Mouse (Mus musculus) heart, adult 2 months (tissue): ENCODE results near the gene Atp2a1. TPM values are rescaled to one million over a fixed set of nuclear protein-coding genes. Genes with fewer than 3 reads are reported as not detected.

Source experiments
- DNase-seq, 2 experiments: peaks; one replicate each; pipeline ENCODE4 v3.0.0; 2021
- H3K27ac ChIP-seq: fragments of 200-600 bp; 2 replicates; pipeline ENCODE4 v1.8.1; 2022
- H3K27me3 ChIP-seq: fragments of 200-500 bp; 2 replicates; pipeline ENCODE4 v1.6.1; 2012; ENCODE audit warnings: mild to moderate bottlenecking, low read length, inconsistent platforms, mixed read lengths; ENCODE audit not compliant: control insufficient read depth, insufficient read depth
- H3K36me3 ChIP-seq: fragments of 200-500 bp; 2 replicates; pipeline ENCODE4 v1.6.1; 2012; ENCODE audit warnings: low read length, inconsistent platforms; ENCODE audit not compliant: control insufficient read depth, insufficient read depth
- H3K4me1 ChIP-seq: fragments of 200-500 bp; 2 replicates; pipeline ENCODE4 v1.6.1; 2011; ENCODE audit warnings: low read length; ENCODE audit not compliant: control insufficient read depth, insufficient read depth
- H3K4me3 ChIP-seq: fragments of 200-600 bp; 2 replicates; pipeline ENCODE4 v1.8.1; 2022
- H3K79me2 ChIP-seq: fragments of 200-500 bp; replicated peaks from 2 replicates; pipeline ENCODE4 v1.6.1; 2012; ENCODE audit warnings: mild to moderate bottlenecking, inconsistent platforms, low read length, moderate library complexity, mixed read lengths; ENCODE audit not compliant: control insufficient read depth, insufficient read depth
- H3K9ac ChIP-seq: fragments of 200-500 bp; 2 replicates; pipeline ENCODE4 v1.6.1; 2012; ENCODE audit warnings: low read depth, mild to moderate bottlenecking, control low read depth, inconsistent platforms, low read length, mixed read lengths
- CTCF ChIP-seq: fragments of 200-600 bp; IDR thresholded peaks from 2 replicates; pipeline ENCODE4 v1.8.1; 2022; ENCODE audit warnings: antibody characterized with exemption, mild to moderate bottlenecking, moderate library complexity
- EP300 ChIP-seq: fragments of 200-500 bp; IDR thresholded peaks from 2 replicates; pipeline ENCODE4 v1.6.1; 2011; ENCODE audit warnings: low read depth, low read length, control low read depth; ENCODE audit not compliant: insufficient read depth
- POLR2A ChIP-seq: fragments of 200-500 bp; IDR thresholded peaks from 2 replicates; pipeline ENCODE4 v1.6.1; 2011; ENCODE audit warnings: mild to moderate bottlenecking, low read depth, low read length, control low read depth; ENCODE audit not compliant: insufficient read depth
- WGBS: fragments of 180-500 bp; shearing (Covaris S2); methylation state at CpG from one replicate; pipeline ENCODE4 v1.1.7; 2018; 5-methylcytosine and 5-hydroxymethylcytosine counted together
- intact Hi-C: fragments of 180-260 bp; cut with DNase I; formaldehyde crosslinking; loops from one replicate; pipeline ENCODE4 v1.15.1; 2025
- polyA plus RNA-seq: library from polyadenylated mRNA; depleted of rRNA; stranded (reverse); fragments of >200 nt; gene quantifications from 2 replicates; pipeline ENCODE4 v1.2.3, GENCODE M21; 2012
- total RNA-seq, 2 experiments: library from RNA; stranded (reverse); gene quantifications; 2 replicates each; pipeline ENCODE4 v1.2.3; 2021

Gene Atp2a1
- total and polyA plus RNA-seq, 3 experiments, result 1.1 to 6.6 (median 1.3) TPM

DNA sequence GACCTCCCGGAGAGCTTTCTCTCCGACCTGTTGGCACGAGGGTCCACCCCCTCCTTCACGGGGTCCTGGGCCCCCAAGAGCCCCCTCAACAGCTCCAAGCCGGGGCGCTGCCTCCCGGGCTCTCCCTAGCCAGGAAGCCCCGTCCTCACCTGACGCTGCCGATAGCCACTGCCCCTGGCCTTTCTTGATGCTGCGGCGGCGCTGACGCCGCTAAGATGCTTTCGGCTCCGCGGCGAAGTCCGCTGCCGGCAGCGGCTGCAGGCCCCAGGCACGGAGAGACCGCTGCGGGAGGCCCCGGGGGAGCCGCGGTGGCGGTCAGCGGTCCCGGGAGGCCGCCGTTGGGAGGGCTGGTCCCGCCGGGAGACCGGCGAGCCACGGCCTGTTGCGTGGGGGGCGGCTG, 39.8 kb upstream of the Atp2a1 start:
- Histone ChIP-seq H3K4me3 (peak overlapping the region; percentile 99), H3K27ac (peak overlapping the region; percentile 98), H3K27me3 (no peaks in the 10 kb centered on the region), H3K4me1 (no peaks in the 10 kb centered on the region), H3K79me2 (no peaks in the 10 kb centered on the region), H3K36me3 (peaks cover 11% of the 10 kb centered on the region), H3K9ac (peak overlapping the region; percentile 96)
- WGBS, result 1% methylated on average over 39 of the region's 40 CpGs
- TF ChIP-seq CTCF (no peak), POLR2A (no peak), EP300 (no peak)
- intact Hi-C loops, result loop anchor here (10.0 kb wide), 1 partner anchor 362 kb away; the partner anchor contains the start of genes Hirip3 and Ino80e
- DNase-seq, result no peak

- 1% methylated on average over 57 of the region's 57 CpGs for whole genome bisulfite sequencing
These were observed 39.3 kb upstream of the Atp2a1 start for GRCm38 (mm10) chr7:126502023-126502741.

DNA sequence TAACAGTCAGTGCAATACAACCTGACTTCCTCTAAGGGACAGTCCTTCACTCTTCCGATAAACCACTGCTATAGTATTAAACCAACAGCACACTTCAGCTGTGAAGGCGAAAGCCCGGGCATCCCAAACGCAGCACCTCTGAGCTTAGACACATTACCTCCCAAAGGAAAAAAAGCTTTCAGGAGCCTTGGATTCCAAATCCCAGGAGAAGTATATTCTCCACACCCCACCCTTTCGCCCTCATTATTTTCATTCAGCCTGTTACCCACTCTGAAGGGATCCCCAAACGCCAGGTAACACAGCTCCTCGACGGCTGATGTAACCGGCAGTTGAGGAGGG, 38.7 kb upstream of the Atp2a1 start:
- Histone ChIP-seq H3K4me1 (no peaks in the 10 kb centered on the region), H3K36me3 (peaks cover 11% of the 10 kb centered on the region), H3K79me2 (no peaks in the 10 kb centered on the region), H3K9ac (peak overlapping the region; percentile 73), H3K27me3 (no peaks in the 10 kb centered on the region), H3K27ac (peak overlapping the region; percentile 98), H3K4me3 (peak overlapping the region; percentile 99)
- DNase-seq, result no peak
- 2% methylated on average over 9 of the region's 9 CpGs for WGBS
- TF ChIP-seq POLR2A (no peak), EP300 (no peak), CTCF (no peak)
- intact Hi-C loops, result loop anchor here (1.0 to 10.0 kb wide), 2 partner anchors 13 to 363 kb away; partner anchors contain the start of genes Hirip3 and Ino80e

More at GRCm38 (mm10) chr7:126502023-126502741, 39.3 kb upstream of the Atp2a1 start:
- H3K27me3 ChIP-seq, result no peaks in the 10 kb centered on the region
- TF ChIP-seq EP300, result no peak
- TF ChIP-seq CTCF, result no peak
- TF ChIP-seq POLR2A, result peak; percentile 61
- H3K27ac ChIP-seq, result peak overlapping the region; percentile 98
- peak overlapping the region; percentile 99 for H3K4me3 ChIP-seq
- no peaks in the 10 kb centered on the region for H3K4me1 ChIP-seq
- intact Hi-C loops, result loop anchor here (10.0 kb wide), 1 partner anchor 363 kb away; the partner anchor contains the start of genes Hirip3 and Ino80e
- H3K79me2 ChIP-seq, result no peaks in the 10 kb centered on the region
- peaks cover 11% of the 10 kb centered on the region for H3K36me3 ChIP-seq
- peak; percentile 93 to 95 for DNase-seq
- H3K9ac ChIP-seq, result peak overlapping the region; percentile 96

GRCm38 (mm10) chr7:126499416-126499815, 36.5 kb upstream of the Atp2a1 start:
- Histone ChIP-seq H3K27me3 (no peaks in the 10 kb centered on the region), H3K9ac (no peak overlapping the region), H3K27ac (no peak overlapping the region), H3K4me3 (no peak overlapping the region), H3K36me3 (peaks cover 11% of the 10 kb centered on the region), H3K4me1 (no peaks in the 10 kb centered on the region), H3K79me2 (no peaks in the 10 kb centered on the region)
- DNase-seq, result no peak
- 86% methylated on average over 7 of the region's 7 CpGs for WGBS
- intact Hi-C loops, result no loop called here
- TF ChIP-seq POLR2A, result no peak
- TF ChIP-seq CTCF, result no peak
- TF ChIP-seq EP300, result no peak

DNA sequence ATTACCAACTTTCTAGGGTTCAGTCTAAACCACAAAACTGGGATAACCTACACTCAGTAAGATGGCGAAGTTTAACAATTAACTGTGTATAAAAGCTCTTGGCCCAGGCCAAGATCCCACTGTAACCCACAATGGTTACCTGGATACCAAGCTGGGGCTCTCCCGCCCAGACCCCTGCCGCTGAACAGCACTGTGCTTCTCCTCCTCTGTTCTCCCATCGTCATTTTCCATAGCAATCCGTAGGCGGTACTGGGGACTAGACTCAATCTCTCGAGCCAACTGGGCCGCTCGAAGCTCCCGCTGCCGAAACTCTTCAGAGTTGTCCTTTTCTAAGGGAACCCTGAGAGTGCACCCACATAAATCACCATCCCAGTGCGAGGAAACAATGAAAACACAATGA, 35.1 kb upstream of the Atp2a1 start:
- no peaks in the 10 kb centered on the region for H3K27me3 ChIP-seq
- intact Hi-C loops, result no loop called here
- no peak overlapping the region for H3K27ac ChIP-seq
- no peak overlapping the region for H3K9ac ChIP-seq
- no peaks in the 10 kb centered on the region for H3K4me1 ChIP-seq
- no peak for DNase-seq
- TF ChIP-seq EP300, result no peak
- TF ChIP-seq POLR2A, result no peak
- TF ChIP-seq CTCF, result no peak
- H3K36me3 ChIP-seq, result peaks cover 11% of the 10 kb centered on the region
- H3K79me2 ChIP-seq, result no peaks in the 10 kb centered on the region
- WGBS, result 90% methylated on average over 12 of the region's 12 CpGs
- H3K4me3 ChIP-seq, result no peak overlapping the region

DNA sequence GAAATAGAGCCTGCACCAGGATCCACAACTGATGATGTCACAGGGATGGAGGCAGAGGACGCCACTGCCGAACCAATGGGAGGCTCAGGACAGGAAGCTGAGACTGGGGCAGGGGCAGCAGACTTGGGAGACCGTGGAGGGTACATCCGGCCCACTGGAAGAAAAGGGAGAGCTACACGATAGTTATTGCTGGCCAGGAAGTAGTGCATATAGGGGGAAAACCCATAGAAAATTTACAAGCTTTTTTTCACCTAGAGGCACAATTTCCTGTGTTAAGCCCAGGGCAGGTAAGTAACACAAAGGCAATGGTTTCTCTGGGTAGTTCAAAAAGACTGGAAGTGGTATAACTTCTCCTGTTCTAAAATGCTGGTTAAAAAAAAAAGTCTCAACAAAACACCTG, 33.6 kb upstream of the Atp2a1 start:
- DNase-seq, result no peak
- Histone ChIP-seq H3K79me2 (no peaks in the 10 kb centered on the region), H3K9ac (no peak overlapping the region), H3K27me3 (no peaks in the 10 kb centered on the region), H3K36me3 (peaks cover 11% of the 10 kb centered on the region), H3K27ac (no peak overlapping the region), H3K4me3 (no peak overlapping the region), H3K4me1 (no peaks in the 10 kb centered on the region)
- intact Hi-C loops, result no loop called here
- WGBS, result 75% methylated on average over 5 of the region's 5 CpGs
- TF ChIP-seq CTCF, result no peak
- no peak for TF ChIP-seq POLR2A
- no peak for TF ChIP-seq EP300
